Mouse (Mus musculus) left cerebral cortex, adult 18-20 months (tissue): ENCODE data around the gene Sytl3. TPM values are rescaled to one million over a fixed set of nuclear protein-coding genes. Genes with fewer than 3 reads are reported as not detected.
A peak's percentile ranks its signal among the peaks of the same experiment; 100 is the strongest.
"Not testable (repeated sequence)": the region's sequence is repeated elsewhere in the genome, so short reads cannot be mapped to it uniquely, and the experiment has no call there.

Experiments
- DNase-seq, 2 experiments: peaks; one replicate each; pipeline ENCODE4 v3.0.0; 2021 to 2022; ENCODE audit warnings: low spot score in 2 of 2, mixed read lengths in 1 of 2
- total RNA-seq, 2 experiments: library from RNA; stranded (reverse); gene quantifications; 2 replicates each; pipeline ENCODE4 v1.2.3; 2021

Gene Sytl3
- total RNA-seq, 2 experiments from 2014 or later: 0.80 to 1.3 TPM

DNA sequence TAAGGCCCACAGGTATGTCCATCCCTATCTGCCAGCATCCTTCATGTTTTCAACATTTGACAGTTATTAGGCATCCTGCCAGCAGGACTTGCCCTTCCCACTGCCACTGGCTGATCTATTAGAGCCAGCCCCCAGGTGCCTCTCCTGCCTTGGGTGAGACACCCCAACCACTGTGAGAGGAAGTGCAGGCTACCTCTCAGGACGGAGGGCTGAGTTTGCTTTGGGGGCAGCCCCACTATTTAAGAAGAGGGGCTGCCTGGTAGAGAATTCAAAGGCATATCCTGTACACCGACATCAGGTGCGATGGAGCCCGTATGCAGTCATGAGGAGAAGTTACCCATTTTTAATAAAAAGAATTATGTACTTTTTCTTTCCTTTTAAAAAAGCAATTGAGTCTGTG, 13.2 kb upstream of the Sytl3 start:
- DNase-seq: not testable (repeated sequence)

- not testable (repeated sequence) for DNase-seq
Observed at GRCm38 (mm10) chr17:6646841-6647240, 12.1 kb upstream of the Sytl3 start.

DNA sequence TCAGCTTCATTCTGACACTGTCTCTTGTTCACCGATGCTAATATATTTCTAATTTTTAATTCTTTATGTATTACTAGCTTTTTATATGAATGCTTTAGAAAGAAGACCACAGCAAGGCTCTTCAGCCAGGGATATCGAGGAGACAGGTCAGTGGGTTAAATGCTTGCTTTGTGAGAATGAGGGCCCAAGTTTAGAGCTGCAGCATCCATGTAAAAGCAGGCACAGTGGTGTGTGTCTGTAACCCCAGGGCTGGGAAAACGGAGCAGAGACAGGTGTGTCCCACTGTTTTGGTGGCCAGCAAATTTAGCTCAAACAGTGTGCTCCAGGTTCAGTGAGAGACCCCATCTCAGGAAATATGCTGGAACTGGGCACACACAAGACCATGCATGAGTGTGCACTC, 11.4 kb upstream of the Sytl3 start:
- not testable (repeated sequence) for DNase-seq

DNA sequence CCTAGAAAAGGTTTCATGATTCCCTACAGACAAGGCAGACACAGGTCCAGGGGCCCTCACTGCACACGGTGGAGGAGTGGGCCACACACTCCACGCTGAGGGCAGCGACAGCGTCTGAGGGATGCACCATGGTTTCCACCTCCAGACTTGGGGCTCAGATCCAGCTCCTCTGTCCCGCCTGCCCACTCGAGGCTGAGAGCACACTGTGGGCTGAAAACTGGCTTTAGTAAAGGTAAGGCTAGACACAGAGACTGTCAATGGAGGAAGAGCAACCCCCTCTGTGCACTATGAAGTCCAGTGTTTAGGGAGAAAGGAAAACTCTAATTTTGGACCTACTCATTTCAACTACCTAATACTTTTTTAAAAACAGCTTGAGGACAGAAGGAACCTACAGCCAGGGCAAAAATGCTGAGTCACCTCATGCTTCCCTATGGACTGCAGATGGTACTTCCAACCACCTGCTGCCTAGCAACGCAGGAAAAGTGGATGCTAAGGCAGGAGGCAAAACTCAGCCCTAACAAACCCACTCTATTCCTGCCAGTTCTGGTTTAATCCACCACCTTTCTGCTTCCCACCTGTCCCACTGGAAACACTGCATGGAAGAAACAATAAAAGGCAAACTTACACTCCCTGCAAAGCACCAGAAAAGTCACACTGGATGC, 7.9 kb upstream of the Sytl3 start:
- DNase-seq: peak; percentile 64 to 82

DNA sequence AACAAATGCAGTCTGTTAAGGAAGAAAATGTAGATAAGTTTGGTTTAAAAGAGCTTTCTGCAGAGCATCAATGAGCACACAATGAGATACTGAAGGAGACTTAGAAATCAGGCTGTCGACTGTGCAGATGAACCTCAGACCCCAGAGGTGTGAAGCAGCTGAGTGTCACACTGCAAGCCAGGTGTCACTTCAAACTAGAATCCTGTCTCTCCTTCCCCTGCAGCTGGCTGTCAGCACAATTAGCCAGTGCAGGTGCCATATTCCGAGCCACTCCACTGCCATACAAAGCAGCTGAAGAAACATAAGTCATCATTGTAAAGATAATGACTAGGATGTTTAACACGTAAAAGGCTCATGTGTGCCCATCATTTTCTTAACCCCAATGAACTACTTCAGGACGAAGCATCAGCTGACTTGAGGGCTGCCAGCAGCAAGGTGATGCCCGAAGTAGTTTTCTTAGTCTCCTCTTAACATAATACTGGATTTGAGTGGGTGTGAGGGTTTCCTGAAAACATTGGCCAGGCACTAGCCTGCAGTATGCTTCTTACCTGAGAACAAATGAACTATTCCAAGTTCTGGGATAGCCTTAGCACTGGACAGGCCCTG, 5.4 kb upstream of the Sytl3 start:
- not testable (repeated sequence) for DNase-seq

- peak; percentile 53 to 67 for DNase-seq
Observed at GRCm38 (mm10) chr17:6655087-6655511, 3.8 kb upstream of the Sytl3 start.

GRCm38 (mm10) chr17:6655567-6656281, 3.2 kb upstream of the Sytl3 start, which contains the start of gene Dynlt1f:
Dynlt1f (minus strand) TSS chr17:6655900.
- peak in 1 of 2 experiments; percentile 49 for DNase-seq

DNA sequence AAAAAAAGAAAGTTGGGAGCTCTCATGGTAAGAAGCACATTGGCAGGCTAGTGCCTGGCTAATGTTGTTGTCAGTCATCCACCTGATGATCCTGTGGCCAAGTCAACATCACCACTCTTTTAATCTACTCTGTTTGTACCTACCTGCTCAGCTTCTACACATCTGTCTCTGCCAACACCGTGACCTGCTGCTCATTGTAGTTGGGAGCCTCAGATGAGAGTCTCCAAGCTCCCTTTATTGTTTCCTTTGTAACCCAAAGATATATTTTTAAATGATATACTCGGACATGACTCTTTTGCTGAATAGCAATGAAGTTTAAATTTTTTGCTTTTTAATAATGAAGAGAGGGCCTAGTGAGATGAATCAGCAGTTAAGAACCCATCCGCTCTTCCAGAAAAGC, 2.4 kb upstream of the Sytl3 start:
- DNase-seq: not testable (repeated sequence)

GRCm38 (mm10) chr17:6660589-6660988, 1.7 kb downstream of the Sytl3 start:
- DNase-seq: not testable (repeated sequence)

DNA sequence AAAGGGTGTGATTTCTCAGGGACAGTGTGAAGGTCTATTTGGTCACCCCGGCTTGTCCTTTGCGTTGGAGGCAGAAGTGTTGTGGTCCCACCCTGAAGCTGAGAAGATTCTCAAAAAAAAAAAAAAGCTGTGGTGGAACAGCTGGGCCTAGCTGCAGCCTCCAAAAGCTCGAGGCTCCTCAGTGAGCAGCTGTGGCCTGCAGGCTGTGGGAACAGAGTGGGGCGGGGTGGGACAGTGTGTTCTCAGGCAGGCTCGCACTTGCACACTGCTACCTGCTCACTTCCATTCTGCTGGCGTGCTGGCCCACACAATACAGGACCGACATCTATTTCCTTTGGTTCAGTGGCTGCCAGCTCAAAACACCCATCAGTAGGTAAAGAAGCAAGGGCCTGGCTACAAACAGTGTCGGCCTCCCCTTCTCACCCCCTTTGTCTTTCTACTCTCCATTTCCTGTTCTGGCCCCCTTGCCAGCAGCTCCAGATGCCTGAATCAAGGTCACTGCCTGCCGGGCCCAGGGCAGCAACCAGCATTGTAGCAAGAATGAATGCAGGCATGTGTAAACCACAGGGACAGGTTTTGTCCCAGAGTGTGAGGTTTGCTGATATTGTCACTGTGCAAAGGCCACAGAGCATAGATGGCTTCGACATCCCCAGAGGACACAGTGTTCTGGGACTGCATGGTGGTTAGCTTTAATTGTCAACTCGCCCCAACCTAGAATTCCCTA, 2.4 kb downstream of the Sytl3 start:
- DNase-seq: not testable (repeated sequence)

- DNase-seq: not testable (repeated sequence)
Observed at GRCm38 (mm10) chr17:6662840-6663239, 3.9 kb downstream of the Sytl3 start.

DNA sequence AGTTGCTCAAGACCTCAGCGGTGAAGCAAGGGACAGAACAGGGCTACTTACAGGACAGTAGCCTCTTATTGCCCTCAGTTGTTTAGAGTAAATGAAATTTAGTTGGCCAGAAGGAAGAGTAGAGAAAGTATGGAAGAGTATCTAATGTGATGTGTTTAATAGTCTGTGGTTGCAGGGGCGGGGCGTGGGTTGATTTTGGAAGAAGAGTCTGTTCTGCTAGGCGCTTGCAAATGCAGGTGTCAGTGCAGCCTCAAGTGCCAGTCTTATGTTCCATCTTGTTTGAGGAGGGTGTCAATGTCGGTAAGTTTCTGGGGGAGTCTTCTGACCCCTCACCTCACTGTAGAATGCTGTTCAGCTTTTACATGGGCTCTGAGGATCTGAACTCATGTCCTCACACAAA, 6.5 kb downstream of the Sytl3 start:
- DNase-seq: not testable (repeated sequence)

DNA sequence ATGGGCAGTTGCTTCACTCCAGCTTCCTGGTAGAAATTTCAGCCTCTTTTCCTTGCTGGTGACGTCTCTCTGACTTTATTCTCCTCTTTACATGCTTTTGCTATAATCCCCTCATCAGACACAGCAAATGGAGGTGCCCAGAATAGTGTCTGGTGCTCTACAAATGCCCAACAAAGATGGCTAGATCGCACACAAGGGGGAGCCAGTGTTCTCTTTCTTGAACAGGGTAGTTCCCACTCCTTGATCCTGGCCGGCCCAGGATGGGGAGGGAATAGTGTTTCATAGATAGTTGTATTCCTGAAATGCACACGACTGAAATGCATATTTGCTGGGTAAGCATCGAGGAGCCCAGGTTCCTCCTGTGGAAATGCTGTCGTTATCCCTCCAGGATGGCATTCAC, 9.6 kb downstream of the Sytl3 start:
- DNase-seq: not testable (repeated sequence)

DNA sequence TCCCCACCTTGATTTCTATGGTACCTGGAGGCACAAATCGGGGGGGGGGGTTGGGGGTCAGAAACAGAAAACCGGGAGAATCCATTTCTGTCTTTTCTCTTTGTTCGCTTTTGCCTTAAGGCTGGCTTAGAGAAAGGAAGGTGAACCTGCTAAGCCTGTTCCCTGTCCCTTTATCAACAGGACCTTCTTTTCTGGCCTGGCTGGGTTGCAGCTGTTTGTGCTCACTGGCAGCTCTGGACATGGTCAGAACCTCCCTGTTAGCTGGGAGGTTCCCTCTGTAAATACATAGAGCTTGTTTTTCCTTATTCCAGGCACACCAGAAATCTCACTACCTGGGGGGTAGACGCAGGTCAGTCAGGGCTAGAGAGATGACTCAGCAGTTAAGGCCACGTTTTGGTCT, 15.4 kb downstream of the Sytl3 start:
- DNase-seq: not testable (repeated sequence)

DNA sequence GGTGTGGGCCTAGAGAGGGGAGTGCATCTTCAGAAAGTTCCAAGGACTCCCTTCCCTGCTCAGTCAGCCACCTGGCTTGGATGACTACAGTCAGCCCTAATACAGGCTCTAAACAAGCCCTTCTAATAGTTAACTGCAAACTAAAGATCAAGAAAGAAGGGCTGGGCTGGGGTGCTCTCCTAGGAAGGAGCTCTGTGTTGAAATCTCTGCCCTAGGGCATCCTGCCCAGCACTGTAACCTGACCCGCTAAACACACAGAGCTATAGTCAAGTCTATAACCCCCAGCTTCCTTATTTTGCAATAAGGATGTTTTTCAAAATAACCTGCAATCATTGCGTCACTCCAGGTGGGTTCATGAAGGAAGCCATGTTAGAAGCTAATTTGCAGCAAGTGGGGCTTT, 19.2 kb downstream of the Sytl3 start:
- DNase-seq: not testable (repeated sequence)

GRCm38 (mm10) chr17:6681721-6682120, 22.8 kb downstream of the Sytl3 start:
- DNase-seq: not testable (repeated sequence)

DNA sequence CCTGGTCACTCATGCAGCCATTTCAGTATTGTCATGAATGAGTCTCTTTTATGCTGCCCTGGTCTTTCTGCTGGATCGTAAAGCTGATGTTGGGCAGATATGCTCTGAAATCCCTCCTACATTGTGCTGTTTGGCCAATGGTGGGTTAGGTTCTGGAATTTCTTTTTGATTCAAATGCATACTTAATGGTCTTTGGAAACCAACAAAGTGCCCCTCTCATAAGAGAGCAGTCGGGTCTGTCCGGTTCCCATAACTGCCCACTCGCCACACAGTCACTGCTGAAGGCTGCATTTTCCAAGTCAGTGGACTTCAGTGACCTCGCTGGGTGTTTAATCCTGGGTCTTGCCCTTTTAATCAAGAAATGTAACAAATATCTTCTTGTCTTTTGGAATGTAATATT, 24.8 kb downstream of the Sytl3 start:
- not testable (repeated sequence) for DNase-seq

- not testable (repeated sequence) for DNase-seq
Observed at GRCm38 (mm10) chr17:6684464-6685287, 25.8 kb downstream of the Sytl3 start.

DNA sequence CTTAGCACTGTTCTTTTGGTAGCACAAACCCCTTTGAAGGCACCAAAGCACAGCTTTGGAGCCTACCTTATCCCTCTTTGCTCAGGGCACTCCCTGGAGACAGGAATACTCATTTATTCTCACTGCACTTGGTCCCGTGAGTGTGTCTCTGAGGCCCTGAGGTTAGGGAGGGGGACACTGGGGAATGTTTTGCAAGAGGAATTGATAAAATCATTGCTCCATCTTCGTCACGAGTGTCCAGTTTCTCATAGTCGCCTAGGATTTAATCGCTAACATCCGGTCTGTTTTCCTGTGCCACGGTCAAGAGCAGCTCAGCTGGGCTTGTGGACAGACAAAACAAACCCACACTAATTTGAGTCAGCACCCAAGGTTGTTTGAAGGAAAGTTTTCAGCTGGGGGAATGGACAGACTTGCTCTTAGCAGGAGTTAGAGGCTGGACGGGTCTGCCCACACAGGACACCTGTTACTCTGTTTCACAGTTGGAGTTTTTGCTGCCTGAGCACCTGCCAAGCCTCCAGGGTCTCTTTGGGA, 26.5 kb downstream of the Sytl3 start:
- DNase-seq: not testable (repeated sequence)

- not testable (repeated sequence) for DNase-seq
Observed at GRCm38 (mm10) chr17:6686299-6686971, 27.5 kb downstream of the Sytl3 start.
